Mouse (Mus musculus): ENCODE results near the gene March4. TPM values are rescaled to one million over a fixed set of nuclear protein-coding genes. Genes with fewer than 3 reads are reported as not detected.

Gene March4
- polyA plus RNA-seq (2012; fragmentation: generic; extraction: Trizol): 0.01 TPM

DNA sequence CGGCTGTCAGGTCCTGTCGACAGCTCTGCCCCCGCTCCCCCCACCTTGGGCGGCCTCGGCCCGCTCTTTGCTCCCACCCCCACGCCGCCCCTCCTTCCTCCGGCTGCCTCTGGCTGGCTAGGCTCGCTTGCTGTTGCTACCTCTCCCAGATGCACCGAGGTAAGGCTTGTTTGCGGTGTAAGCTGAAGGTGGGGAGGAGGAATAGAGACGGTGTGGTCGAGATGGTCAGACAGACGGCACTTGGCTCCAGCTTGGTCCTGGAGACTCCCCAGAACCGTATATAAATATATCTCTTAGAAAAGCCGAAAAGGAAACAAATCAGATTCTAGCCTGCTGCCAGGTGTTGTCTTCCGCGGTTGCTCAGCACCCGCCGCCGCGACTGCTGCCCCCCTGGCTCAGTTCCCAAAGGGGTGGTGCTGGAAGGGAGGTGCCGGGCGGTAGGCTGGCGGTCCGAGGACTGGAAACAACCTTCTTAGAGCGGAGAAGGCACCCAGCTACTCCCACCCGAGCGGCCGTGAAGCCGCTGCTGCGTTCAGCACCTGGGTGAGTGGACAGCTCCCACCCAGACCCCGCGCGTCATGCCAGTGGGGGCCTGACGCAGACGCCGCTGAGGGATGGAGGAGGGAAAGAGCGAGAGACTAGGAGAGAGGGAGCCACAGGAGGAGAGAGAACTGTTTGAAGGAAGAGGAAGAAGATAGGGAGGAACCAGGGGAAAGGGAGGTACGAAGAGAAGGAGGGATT, at the start of gene March4:
TSS of gene March4 (minus strand) at position 320 of the 741 bp plus-strand sequence.
- Histone ChIP-seq H3K4me2 (ENCODE audit: low read depth) (no peak within 1 kb of the TSS), H3K79me2 (ENCODE audit: control insufficient read depth, insufficient read depth) (no peaks in the 10 kb centered on the region), H3K36me3 (ENCODE audit: control insufficient read depth, insufficient read depth) (no peaks in the 10 kb centered on the region), H3K27me3 (ENCODE audit: control insufficient read depth, insufficient read depth, insufficient read length) (peaks cover 21% of the 10 kb centered on the region), H3K4me3 (no peak within 1 kb of the TSS), H3ac (ENCODE audit: control insufficient read depth, insufficient read length) (no peak within 1 kb of the TSS)
- TF ChIP-seq REST (IDR thresholded peaks at IDR 0.05; ENCODE audit: insufficient read depth, insufficient read length) (peak; percentile 96), SRF (IDR thresholded peaks at IDR 0.05; ENCODE audit: control insufficient read depth, insufficient read length, low read depth) (no peak)

DNA sequence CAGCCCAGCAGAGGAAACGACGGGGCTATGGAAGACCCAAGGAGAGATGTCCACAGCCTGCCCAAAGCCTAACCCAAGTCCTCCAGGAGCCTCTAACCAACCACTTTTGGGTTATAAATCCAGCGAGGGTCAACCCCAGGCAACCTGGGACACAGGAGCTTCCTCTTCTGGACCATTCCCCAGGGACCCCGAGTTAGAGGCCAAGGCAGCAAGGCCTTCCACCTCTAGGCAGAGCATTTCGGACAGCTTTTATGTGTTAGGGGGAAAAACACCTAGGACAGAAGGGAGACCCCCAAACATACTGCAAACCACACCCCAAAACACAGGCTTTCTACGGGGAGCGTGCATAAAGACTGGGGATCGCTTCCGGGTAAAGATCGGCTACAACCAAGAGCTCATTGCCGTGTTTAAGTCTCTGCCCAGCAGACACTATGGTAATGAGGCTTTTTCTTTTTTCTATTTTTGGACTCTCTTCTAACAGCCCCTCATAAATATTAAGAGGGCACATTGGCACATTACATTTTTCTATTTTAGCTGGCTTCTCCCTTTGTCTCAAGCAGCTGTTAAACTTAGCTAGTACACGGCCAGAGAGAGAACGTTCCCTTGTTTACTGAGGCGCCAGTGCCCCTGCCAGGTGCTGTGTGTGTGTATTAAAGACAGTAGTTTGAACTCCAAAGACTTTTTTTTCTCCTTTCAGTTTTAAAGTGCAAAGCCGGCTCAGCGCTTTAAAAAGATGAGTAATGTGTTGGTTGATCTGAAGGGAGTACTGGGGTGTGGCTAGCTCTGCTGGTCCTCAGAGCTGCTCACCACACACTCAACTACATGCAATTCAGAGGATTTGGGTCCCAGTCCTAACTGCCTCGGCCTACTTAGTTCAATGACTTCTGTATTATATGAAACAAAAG, 49.5 kb upstream of the March4 start:
- H3K36me3 ChIP-seq (ENCODE audit: control insufficient read depth, insufficient read depth): peaks cover 9% of the 10 kb centered on the region
- H3K27me3 ChIP-seq (ENCODE audit: control insufficient read depth, insufficient read depth, insufficient read length): no peaks in the 10 kb centered on the region
- peaks cover 13% of the 10 kb centered on the region for H3K79me2 ChIP-seq (ENCODE audit: control insufficient read depth, insufficient read depth)
- no peak overlapping the region for H3K4me2 ChIP-seq (ENCODE audit: low read depth)
- TF ChIP-seq POLR2AphosphoS2 (IDR thresholded peaks at IDR 0.05; ENCODE audit: insufficient read length, low read depth) (no peak), MAX (IDR thresholded peaks at IDR 0.05; ENCODE audit: low read depth) (no peak), MYOD1 (IDR thresholded peaks at IDR 0.05; ENCODE audit: control insufficient read depth in 1 of 3, insufficient read length in 2 of 3, low read depth in 2 of 3) (no peak), REST (IDR thresholded peaks at IDR 0.05; ENCODE audit: insufficient read depth, insufficient read length) (no peak), USF1 (IDR thresholded peaks at IDR 0.05; ENCODE audit: low read depth) (no peak), SRF (IDR thresholded peaks at IDR 0.05; ENCODE audit: control insufficient read depth, insufficient read length, low read depth) (no peak), POLR2A (IDR thresholded peaks at IDR 0.05; ENCODE audit: insufficient read length, low read depth) (no peak)
- H3ac ChIP-seq (ENCODE audit: control insufficient read depth, insufficient read length): no peak overlapping the region
- no peak overlapping the region for H3K4me3 ChIP-seq

DNA sequence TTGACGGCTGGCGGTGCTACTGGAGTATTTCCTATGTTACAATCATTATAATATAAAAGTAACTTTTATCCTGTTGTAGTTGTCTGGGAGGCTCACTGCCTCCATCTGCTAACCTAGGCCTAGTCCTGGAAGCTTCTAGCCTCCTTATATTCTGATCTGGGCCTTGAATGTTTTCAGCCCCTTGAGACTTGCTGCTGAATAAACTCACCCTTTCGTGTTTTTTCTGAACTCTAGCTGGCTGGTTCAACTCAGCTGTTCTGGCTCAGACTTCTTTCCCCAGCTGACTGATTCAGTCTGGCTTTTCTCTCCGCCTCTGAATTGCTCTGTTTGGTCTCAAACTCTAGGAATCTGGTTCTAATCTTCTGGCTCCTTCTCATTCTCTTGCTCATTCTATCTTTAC, 47.2 kb upstream of the March4 start:
- peak overlapping the region; percentile 47 for H3K4me3 ChIP-seq
- peak overlapping the region; percentile 73 for H3K4me2 ChIP-seq (ENCODE audit: low read depth)
- no peak for TF ChIP-seq SRF (IDR thresholded peaks at IDR 0.05; ENCODE audit: control insufficient read depth, insufficient read length, low read depth)
- TF ChIP-seq TCF12 (IDR thresholded peaks at IDR 0.05; ENCODE audit: insufficient read depth, poor library complexity, severe bottlenecking): no peak
- TF ChIP-seq POLR2AphosphoS2 (IDR thresholded peaks at IDR 0.05; ENCODE audit: insufficient read length, low read depth): no peak
- TF ChIP-seq MYOG (IDR thresholded peaks at IDR 0.05; ENCODE audit: control insufficient read depth in 1 of 3, insufficient read depth in 1 of 3, insufficient read length in 2 of 3, low read depth in 2 of 3): no peak
- TF ChIP-seq USF1 (IDR thresholded peaks at IDR 0.05; ENCODE audit: low read depth): no peak
- no peak for TF ChIP-seq TCF3 (IDR thresholded peaks at IDR 0.05; ENCODE audit: insufficient read length, low read depth)
- TF ChIP-seq MYOD1 (IDR thresholded peaks at IDR 0.05; ENCODE audit: control insufficient read depth in 1 of 3, insufficient read length in 2 of 3, low read depth in 2 of 3): no peak
- TF ChIP-seq E2F4 (IDR thresholded peaks at IDR 0.05; ENCODE audit: insufficient read depth): no peak
- TF ChIP-seq POLR2A (IDR thresholded peaks at IDR 0.05; ENCODE audit: insufficient read length, low read depth): no peak
- no peak for TF ChIP-seq MAX (IDR thresholded peaks at IDR 0.05; ENCODE audit: low read depth)
- TF ChIP-seq CEBPB (IDR thresholded peaks at IDR 0.05; ENCODE audit: insufficient read depth, poor library complexity, severe bottlenecking): no peak
- TF ChIP-seq REST (IDR thresholded peaks at IDR 0.05; ENCODE audit: insufficient read depth, insufficient read length): no peak

DNA sequence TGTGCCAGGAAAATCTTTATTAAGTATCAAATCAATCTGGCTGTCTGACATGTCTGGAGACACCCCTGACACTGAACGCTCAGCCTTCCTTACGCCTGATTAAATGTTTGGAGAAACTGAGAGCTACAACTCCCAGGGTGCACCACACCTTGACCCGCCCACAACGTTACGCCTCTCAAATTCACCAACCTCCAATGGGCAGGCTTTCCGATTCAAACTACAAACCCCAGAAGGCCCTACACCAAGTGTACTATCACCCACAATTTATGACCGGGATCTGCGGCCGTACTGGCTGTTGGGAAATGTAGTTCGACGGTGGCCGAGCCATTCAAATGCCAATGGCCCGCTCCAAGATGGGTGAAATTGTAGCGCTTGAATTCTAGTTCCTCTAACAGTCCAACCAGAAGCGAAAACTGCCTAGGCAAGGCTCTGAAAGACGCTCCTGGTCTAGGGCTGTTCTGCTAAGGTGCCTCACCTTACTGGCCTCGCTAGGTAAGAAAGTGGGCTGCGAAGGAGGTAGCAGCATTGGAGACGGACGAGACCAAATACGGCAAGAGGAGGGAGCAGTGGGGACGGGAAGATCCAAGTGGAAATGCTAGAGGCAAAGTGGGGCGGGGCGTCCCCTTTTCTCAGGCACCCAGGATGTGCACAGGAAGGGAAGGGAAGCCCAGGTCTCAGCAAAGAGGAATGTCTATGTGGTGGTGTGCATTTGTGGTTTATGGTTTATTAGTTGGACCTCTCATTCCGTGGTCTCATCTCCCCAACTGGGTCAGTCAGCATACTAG, 46.4 kb upstream of the March4 start, which contains the start of gene Smarcal1:
TSS of gene Smarcal1 (plus strand) at position 305 of the 785 bp plus-strand sequence.
- peaks cover 13% of the 10 kb centered on the region for H3K79me2 ChIP-seq (ENCODE audit: control insufficient read depth, insufficient read depth)
- TF ChIP-seq POLR2A (IDR thresholded peaks at IDR 0.05; ENCODE audit: insufficient read length, low read depth) (peak; percentile 75), POLR2AphosphoS2 (IDR thresholded peaks at IDR 0.05; ENCODE audit: insufficient read length, low read depth) (peak; percentile 75), TCF12 (IDR thresholded peaks at IDR 0.05; ENCODE audit: insufficient read depth, poor library complexity, severe bottlenecking) (no peak), SRF (IDR thresholded peaks at IDR 0.05; ENCODE audit: control insufficient read depth, insufficient read length, low read depth) (peak; percentile 86), MAX (IDR thresholded peaks at IDR 0.05; ENCODE audit: low read depth) (no peak), MYOD1 (IDR thresholded peaks at IDR 0.05; ENCODE audit: control insufficient read depth in 1 of 3, insufficient read length in 2 of 3, low read depth in 2 of 3) (no peak), CEBPB (IDR thresholded peaks at IDR 0.05; ENCODE audit: insufficient read depth, poor library complexity, severe bottlenecking) (no peak), E2F4 (IDR thresholded peaks at IDR 0.05; ENCODE audit: insufficient read depth) (no peak), MYOG (IDR thresholded peaks at IDR 0.05; ENCODE audit: control insufficient read depth in 1 of 3, insufficient read depth in 1 of 3, insufficient read length in 2 of 3, low read depth in 2 of 3) (no peak), USF1 (IDR thresholded peaks at IDR 0.05; ENCODE audit: low read depth) (no peak), TCF3 (IDR thresholded peaks at IDR 0.05; ENCODE audit: insufficient read length, low read depth) (no peak), REST (IDR thresholded peaks at IDR 0.05; ENCODE audit: insufficient read depth, insufficient read length) (no peak)

More for the DNA sequence above, 47.2 kb upstream of the March4 start:
- Histone ChIP-seq H3K27me3 (ENCODE audit: control insufficient read depth, insufficient read depth, insufficient read length) (no peaks in the 10 kb centered on the region), H3K36me3 (ENCODE audit: control insufficient read depth, insufficient read depth) (peaks cover 6% of the 10 kb centered on the region), H3K79me2 (ENCODE audit: control insufficient read depth, insufficient read depth) (peaks cover 13% of the 10 kb centered on the region), H3ac (ENCODE audit: control insufficient read depth, insufficient read length) (no peak overlapping the region)

More for the DNA sequence above, 46.4 kb upstream of the March4 start, which contains the start of gene Smarcal1:
- Histone ChIP-seq H3K4me2 (ENCODE audit: low read depth) (peak within 1 kb of the TSS; percentile 73), H3K36me3 (ENCODE audit: control insufficient read depth, insufficient read depth) (peaks cover 5% of the 10 kb centered on the region), H3K4me3 (peak within 1 kb of the TSS; percentile 47), H3ac (ENCODE audit: control insufficient read depth, insufficient read length) (no peak within 1 kb of the TSS), H3K27me3 (ENCODE audit: control insufficient read depth, insufficient read depth, insufficient read length) (no peaks in the 10 kb centered on the region)

Measured in myocyte (in vitro differentiated cells).